Mouse (Mus musculus) liver, adult (tissue): ENCODE results near the gene Rab36.

Experiments
- GATA4 ChIP-seq: IDR thresholded peaks from 2 replicates; pipeline ENCODE4 v1.6.1; 2014; ENCODE audit warnings: mild to moderate bottlenecking, low read length; ENCODE audit not compliant: insufficient replicate concordance

The Rab36 gene

DNA sequence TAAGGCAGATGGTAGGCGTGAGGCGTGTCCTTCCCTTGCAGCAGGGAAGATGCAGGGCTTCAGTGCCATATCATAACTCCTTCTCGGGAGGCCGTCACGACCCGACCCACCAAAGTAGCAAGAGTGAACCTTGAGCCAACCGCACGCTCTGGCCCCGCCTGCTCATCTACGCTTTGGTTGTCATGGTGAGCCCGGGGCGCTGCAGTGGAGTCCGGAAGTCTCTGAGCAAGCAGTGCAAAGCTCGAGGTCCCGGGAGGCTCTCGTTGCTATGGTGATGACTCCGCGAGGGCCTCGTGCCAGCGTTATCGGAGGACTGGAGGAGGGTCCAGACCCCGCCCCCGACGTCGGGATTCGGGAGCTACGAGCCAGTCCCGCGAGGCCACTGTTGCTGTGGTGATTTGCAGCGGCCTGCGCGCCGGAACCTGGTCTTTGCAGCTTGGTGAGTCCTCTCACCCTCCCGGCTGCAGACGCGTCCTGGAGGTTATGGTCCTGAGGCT lies at the start of gene Rab36:
Gene Rab36 (plus strand): TSS at position 176 of the 497 bp plus-strand sequence.
- peak; percentile 49; the same call in 1 of the 2 replicates for TF ChIP-seq GATA4

DNA sequence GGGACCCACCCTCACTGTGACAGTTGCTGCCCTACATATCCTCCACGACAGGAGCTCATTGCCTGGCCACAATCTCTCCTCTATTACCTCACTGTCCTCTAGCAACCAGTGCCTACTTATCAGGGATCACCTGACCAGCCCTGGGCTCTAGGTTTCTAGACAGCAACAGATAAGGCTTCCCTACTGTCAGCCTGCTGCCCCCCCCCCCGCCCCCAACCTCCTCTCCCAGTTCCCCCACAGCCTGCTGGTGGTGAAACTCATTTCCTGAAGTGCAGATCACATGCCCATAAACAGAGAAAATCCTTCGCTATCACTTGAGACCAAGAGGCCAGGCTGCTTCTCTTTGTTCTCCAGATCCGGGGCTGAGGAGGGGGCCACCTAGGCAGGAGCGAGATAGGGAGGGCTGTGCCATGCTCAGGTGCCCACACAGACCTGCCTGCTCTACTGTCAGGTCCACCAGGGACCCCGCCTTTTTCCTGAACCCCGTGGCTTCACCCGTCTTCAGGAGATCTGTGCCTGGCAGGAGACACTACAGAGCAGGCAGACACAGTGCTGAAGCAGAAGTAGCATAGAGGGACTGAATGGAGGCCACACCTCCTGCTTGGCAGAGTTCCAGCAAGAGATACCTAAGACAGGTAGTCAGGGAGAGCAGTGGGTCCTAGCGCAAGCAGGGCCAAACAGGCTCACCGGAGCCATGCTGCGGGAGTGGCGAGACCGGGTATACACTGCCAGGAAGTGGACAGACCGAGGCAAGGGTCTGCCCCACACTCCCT lies 49.0 kb upstream of the Rab36 start:
- no peak for TF ChIP-seq GATA4

DNA sequence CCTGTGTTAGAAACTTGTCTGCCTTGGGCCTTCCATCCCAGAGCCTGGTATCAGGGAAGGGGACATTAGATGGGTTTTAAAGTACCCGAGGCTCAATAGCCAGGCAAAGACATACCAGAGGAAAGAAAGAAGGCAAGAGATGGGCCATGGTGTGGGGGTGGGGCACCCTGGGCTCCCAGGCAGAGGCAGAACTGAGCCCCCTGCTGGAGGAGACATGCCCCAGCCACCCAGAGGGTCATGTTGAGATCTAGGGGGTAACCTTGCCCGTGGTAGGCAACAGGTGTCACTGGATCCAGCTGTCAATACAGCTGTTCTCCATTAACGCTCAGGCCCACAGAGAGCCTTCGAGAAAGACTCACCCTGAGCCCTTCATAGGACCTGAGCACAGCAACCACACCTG lies 47.0 kb upstream of the Rab36 start:
- no peak for TF ChIP-seq GATA4

DNA sequence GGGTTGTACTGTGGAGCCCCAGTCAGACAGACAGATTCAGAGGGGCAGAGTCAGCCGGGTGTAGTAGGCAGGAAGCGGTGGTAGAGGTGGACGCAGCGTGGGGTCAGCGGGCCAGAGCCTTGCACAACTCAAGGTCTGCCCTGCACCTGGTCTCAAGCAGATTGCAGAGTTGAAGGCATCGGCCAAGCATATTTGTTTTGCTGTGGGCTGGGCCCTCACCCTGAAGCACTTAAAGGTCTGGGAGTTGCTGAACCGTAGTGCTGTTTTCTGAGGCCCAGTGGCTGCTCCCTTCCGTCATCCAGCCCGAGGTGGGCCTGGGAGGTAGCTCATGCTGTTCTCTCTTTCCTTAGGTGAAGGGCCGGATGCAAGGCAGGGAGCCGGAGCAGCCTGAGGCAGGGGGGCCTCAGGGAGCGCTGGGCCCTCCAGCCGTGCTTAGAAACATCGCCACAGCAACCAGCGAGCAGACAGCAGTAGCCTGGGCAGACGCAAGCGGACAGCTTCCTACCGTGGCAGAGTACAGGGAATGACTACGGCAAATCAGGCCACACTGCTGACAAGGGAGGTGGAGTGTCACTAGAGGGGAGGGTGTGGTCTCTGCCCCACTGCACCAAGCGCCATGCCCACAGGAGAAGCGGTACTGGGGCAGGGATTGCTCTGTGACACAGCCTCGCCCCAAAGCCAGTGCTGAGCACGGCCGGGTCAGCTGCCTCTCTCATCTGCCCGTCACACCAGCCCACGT lies 46.1 kb upstream of the Rab36 start:
- TF ChIP-seq GATA4, result no peak

DNA sequence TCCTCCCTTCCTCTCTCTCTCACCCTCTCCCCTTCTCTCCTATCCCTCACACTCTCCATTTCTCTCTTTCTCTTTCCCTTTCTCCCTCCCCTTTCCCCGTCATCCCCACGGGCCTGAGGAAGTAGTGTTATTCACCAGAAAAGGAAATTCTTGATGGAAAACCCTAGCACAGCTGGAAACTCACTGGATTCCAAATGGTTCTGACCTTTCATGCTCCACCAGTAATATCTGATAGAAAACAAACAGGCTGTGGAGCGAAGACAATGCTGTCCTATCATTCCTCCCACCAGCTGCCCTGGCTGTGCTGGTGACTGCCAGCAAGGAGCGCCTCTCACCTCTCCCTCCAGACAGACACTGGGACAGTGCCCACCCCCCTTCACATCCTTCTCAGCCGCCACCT lies 42.0 kb upstream of the Rab36 start:
- no peak for TF ChIP-seq GATA4

DNA sequence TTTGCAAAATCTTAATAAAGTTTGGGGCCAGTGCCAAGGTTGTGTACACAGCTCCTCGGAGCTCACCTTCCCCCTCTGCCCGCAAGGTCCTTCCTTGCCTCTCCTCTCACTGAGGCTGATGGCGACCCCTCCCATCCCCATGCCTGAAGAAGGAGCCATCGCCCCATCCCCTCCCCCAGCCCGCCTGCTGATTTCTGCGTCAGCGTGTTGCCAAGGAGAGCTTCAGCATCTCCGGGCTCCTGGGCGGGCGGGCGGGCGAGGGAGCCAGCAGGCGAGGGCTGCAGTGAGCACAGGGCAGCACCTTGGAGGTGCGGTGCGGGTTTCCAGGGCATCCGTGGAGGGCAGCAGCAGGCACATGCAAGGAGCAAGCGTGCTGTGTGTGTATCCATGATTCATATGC lies 41.5 kb upstream of the Rab36 start:
- no peak for TF ChIP-seq GATA4

DNA sequence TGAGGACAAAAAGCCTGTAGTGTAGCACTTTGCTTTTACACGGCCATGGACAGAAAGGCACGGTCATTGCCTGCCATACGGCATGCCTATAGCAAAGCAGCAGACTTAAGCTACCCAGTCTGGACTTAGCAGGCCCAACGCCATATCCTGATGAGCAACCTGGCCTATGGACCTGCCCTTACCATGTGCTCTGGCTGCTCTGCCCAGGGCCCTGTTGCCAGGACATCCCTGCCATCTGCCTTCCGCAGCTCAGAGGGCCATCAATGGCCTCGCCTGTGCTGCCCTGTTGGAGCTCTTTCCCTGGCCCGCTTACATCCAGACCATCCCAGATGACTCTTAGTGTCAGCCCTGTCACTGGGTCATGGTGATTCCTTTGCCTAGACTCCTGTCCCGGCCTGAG lies 35.5 kb upstream of the Rab36 start:
- TF ChIP-seq GATA4, result no peak

DNA sequence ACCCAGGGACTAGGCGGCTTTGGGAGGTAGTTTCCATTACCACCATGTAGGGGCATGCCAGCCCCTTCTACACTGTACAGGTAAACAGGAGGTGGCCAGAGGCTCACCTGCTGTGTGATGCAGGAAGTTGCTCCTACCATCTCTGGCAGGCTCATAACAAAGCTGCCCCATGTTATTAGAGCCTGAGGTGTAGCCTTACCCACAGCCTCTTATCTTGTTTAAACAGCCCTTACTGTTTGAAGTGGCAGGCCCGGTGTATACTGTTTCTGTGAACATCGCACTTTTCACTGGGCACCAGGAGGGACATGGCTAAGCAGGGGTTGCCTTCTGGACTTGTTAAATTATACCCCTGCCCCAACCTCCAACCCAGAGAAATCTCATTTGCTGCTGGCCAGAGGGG lies 32.8 kb upstream of the Rab36 start:
- no peak for TF ChIP-seq GATA4

DNA sequence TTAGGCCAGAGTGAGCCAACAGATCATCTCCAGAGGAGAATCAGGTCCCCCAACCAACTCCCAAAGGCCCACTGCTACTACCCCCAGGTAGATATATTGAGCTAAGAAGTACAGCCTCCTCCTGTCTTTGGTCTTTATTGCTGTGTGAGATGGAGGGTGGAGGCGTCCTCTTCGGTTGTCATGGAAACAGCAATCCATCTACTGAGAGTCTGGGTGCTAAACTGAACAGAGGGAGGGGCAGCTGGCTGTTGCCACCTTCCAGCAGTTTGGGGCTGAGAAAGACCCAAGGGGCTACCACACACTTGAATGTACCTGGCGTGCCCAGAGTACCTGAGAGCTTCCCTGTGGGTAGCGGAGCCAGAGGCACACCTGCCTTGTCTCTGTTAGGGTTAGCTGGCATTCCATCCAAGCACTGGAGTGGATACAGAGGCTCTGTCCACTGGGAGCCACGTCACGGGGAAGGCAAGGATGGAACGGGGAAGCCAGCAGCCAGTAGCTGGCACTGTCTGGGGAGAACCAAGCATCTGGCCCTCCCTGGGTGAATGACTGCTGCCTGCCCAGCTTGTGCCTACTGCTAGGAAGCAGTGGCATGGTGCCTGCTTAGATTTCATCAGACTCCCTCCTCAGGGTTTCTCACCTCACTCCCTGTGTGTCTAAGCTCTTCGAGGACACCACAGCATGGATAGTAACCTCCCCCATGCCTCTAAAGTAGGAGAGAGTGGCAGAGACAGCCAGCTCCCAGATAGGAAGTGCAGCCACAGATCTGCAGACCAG lies 29.8 kb upstream of the Rab36 start:
- TF ChIP-seq GATA4, result no peak

DNA sequence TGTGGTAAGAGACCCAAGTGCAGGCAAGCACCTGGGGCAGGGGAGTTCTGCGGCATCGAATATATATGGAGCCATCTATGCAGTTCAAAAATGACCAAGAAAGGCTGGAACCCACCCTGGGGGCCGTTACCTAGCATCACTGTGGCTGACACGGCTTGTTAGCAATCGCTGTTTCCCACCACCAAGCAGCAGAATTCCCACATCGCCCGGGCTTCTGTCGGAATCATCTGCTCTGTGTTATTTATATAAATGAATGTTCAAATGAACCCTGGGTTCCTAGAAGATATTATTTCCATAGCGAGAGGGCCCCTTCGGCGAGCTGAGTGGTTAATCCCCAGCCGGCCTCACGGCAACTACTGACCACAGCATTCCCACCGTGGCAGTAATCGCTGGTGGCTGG lies 26.2 kb upstream of the Rab36 start:
- TF ChIP-seq GATA4, result no peak

DNA sequence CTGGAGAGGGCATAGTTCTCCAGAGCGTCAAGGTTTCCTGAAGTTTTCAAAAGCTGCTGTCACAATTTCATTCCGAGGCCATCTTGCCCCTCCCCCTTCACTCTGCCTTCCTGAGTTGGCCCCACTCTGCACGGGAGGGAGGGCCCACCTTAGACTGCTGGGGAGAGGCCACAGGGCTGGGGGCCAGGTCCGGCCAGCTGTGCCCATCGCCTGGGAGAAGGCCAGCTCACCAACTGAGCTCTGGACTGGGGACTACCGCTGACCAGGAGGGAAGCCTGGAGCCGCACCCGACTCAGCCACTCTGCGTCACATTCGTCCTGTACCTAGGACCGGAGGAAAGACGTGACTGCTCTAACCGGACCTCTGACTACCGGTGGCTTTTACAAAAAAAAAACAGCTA lies 21.4 kb upstream of the Rab36 start:
- TF ChIP-seq GATA4, result no peak

DNA sequence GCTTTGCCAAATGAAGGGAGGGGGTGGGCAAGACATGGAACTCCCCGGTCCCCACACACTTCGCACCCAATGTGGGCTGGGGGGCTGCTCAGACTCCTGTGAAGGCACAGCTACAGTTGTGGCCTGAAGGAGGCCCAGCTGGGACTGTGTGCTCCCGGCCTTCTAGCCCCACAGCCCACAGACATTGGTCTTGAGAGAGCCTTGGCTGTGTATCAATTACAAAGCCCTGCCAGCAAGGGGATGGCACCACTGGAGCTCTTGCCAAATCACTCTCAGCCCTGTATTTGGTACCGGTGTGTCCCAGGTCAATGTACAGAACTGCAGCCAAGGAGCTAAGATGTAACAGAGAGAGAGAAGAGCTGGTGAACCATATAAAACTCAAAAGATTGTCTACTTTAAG lies 20.4 kb upstream of the Rab36 start:
- no peak for TF ChIP-seq GATA4

DNA sequence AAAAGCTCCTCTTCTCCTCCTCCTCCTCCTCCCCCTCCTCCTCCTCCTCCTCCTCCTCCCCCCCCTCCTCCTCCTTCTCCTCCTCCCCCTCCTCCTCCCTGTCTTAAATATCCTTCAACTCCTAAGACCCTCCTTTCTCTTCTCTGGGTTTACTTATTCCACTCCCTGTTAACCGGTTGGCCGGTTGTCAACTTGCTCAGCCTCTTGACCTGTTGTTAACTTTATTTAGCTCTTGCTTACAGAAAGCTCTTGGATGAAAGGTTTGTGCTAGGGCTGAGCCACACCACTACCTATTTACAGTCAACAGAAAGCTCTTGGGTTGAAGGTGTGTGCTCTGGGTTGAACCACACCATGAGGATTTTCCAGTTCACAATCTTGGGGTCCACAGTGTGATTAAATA lies 16.6 kb upstream of the Rab36 start:
- TF ChIP-seq GATA4, result no peak

DNA sequence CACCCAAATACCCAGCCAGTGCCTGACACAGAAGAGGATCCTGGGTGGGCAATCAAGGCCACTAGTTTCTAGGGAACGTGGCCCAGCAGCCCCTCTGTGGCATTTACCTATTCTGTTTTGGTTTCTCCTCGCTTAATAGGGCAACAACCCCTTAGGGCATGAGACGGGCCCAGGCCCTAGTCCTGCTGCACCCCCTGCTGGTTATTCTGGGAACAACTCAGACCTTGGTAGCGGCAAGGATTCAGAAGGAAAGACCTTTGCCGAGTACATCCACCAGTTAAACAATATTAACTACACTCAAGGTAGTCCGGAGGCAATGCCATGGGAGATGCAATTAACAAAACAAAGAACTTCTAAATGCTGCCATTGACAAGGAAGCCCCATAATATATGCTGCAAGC lies 15.7 kb upstream of the Rab36 start:
- TF ChIP-seq GATA4, result no peak

DNA sequence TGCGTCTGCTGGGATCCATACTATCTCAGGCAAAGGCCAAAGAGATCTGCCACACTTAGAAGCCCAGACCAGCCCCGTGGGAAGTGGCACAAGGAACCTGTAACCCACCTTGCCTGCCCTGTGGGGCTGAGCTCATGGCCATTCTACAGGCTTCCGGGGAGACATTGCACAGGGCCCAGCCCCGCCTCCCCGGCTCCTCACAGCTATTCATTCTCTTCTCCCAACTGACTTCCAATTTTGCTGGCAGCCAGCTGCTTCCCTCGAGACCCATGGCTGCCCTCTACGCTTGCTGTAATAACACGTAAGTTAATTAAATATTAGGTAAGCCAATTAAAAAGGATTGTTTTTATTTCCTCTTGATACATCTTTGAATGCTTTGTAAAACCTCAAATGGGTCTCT lies 10.4 kb upstream of the Rab36 start:
- TF ChIP-seq GATA4, result no peak

DNA sequence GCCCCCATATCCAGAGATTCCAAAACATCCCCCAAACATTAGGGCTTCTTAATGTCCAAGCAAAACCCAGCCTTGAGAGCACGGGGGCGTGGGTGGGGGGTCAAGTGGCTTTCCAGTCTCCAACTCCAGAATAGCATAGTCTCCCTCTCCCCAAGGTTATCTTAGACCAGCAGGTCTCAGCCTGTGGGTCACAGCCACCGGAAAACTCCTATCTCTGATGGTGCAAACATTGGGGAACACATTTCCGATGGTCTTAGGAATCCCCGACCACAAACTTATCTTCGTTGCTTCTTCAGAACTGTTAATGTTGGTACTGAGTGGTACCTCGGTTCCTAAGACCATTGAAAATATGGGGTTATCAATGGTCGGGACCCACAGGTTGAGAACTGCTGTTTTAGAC lies 8.1 kb upstream of the Rab36 start:
- TF ChIP-seq GATA4, result no peak

DNA sequence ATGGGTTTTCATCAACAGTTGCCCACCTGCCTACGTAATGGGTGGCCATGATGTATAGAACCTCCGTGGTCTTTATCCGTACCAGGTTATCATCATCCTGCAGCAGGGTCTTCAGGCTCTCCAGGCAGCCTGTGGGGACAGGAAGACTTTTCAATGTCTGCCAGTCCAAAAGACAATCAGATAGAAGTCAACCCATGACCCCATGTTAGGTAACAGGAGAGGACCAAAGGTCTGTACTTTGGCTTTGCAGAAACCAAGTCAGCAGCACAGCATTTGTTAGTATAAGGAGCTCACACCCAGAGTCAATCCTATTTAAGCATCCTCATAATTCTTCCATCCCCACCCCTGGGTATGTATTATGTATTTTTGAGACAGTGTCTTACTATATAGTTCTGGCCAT lies 7.2 kb upstream of the Rab36 start:
- peak; percentile 45; the same call in 1 of the 2 replicates for TF ChIP-seq GATA4
